Mouse (Mus musculus) thymus, adult 2 months (tissue): ENCODE data around the gene Habp4.
A peak's percentile ranks its signal among the peaks of the same experiment; 100 is the strongest.

ENCODE experiments used
- CTCF ChIP-seq: fragments of 200-500 bp; IDR thresholded peaks from 2 replicates; pipeline ENCODE4 v1.5.1; 2012; ENCODE audit warnings: mild to moderate bottlenecking, control low read depth, low read length, moderate library complexity, borderline replicate concordance; ENCODE audit not compliant: control insufficient read depth, poor library complexity, insufficient read depth; ENCODE audit errors: extremely low read depth
- POLR2A ChIP-seq: fragments of 200-500 bp; IDR thresholded peaks from 2 replicates; pipeline ENCODE4 v1.6.1; 2012; ENCODE audit warnings: mild to moderate bottlenecking, low read length, control low read depth, moderate library complexity; ENCODE audit not compliant: control insufficient read depth, poor library complexity, insufficient read depth; ENCODE audit errors: extremely low read depth

GRCm38 (mm10) chr13:64153083-64153682 lies 8.4 kb upstream of the Habp4 start, which contains the start of gene Zfp367:
- 0 out of 2 replicates have a peak, but pooled peaks have one; percentile 40 for TF ChIP-seq POLR2A
- TF ChIP-seq CTCF: no peak
